Mouse (Mus musculus) liver, adult 2 months (tissue): ENCODE data around the gene Lgi2.

Experiments used
- CTCF ChIP-seq: fragments of 200-500 bp; IDR thresholded peaks from 2 replicates; pipeline ENCODE4 v1.5.1; 2011; ENCODE audit warnings: low read depth, low read length, control low read depth
- POLR2A ChIP-seq: fragments of 200-500 bp; IDR thresholded peaks from 2 replicates; pipeline ENCODE4 v1.6.1; 2011; ENCODE audit warnings: low read length, control low read depth; ENCODE audit not compliant: insufficient read depth; ENCODE audit errors: extremely low read depth

GRCm38 (mm10) chr5:52540186-52540585 lies 26.1 kb downstream of the Lgi2 start:
- TF ChIP-seq POLR2A (no peak), CTCF (no peak)
